Mouse (Mus musculus): ENCODE results near the gene Cacna2d3.

Gene Cacna2d3

GRCm38 (mm10) chr14:29061491-29061890 is 660.2 kb downstream of the Cacna2d3 start:
- no peak for DNase-seq (ENCODE audit: low spot score)

- no peak for DNase-seq (ENCODE audit: low spot score)
These were observed 661.0 kb downstream of the Cacna2d3 start for GRCm38 (mm10) chr14:29060679-29061078.

GRCm38 (mm10) chr14:29051951-29052835 is 669.5 kb downstream of the Cacna2d3 start:
- peak; percentile 26 for DNase-seq (ENCODE audit: low spot score)

- no peak for DNase-seq (ENCODE audit: low spot score)
These were observed 679.3 kb downstream of the Cacna2d3 start for GRCm38 (mm10) chr14:29042355-29042754.

GRCm38 (mm10) chr14:29041498-29041897 is 680.2 kb downstream of the Cacna2d3 start:
- no peak for DNase-seq (ENCODE audit: low spot score)

- peak; percentile 9 for DNase-seq (ENCODE audit: low spot score)
These were observed 680.9 kb downstream of the Cacna2d3 start for GRCm38 (mm10) chr14:29040606-29041364.

GRCm38 (mm10) chr14:29038246-29038645 is 683.4 kb downstream of the Cacna2d3 start:
- no peak for DNase-seq (ENCODE audit: low spot score)

- no peak for DNase-seq (ENCODE audit: low spot score)
These were observed 689.7 kb downstream of the Cacna2d3 start for GRCm38 (mm10) chr14:29031858-29032395.

- DNase-seq (ENCODE audit: low spot score), result no peak
These were observed 691.1 kb downstream of the Cacna2d3 start for GRCm38 (mm10) chr14:29030519-29030918.

GRCm38 (mm10) chr14:29029896-29030420 is 691.7 kb downstream of the Cacna2d3 start:
- no peak for DNase-seq (ENCODE audit: low spot score)

GRCm38 (mm10) chr14:29029107-29029469 is 692.6 kb downstream of the Cacna2d3 start:
- DNase-seq (ENCODE audit: low spot score), result no peak

GRCm38 (mm10) chr14:29028391-29029106 is 693.1 kb downstream of the Cacna2d3 start:
- DNase-seq (ENCODE audit: low spot score), result no peak

- no peak for DNase-seq (ENCODE audit: low spot score)
These were observed 694.4 kb downstream of the Cacna2d3 start for GRCm38 (mm10) chr14:29027276-29027675.

GRCm38 (mm10) chr14:29025335-29025734 is 696.3 kb downstream of the Cacna2d3 start:
- no peak for DNase-seq (ENCODE audit: low spot score)

GRCm38 (mm10) chr14:29023246-29023645 is 698.4 kb downstream of the Cacna2d3 start:
- DNase-seq (ENCODE audit: low spot score), result no peak

GRCm38 (mm10) chr14:29021295-29021694 is 700.4 kb downstream of the Cacna2d3 start:
- no peak for DNase-seq (ENCODE audit: low spot score)

GRCm38 (mm10) chr14:29018316-29019000 is 703.2 kb downstream of the Cacna2d3 start:
- DNase-seq (ENCODE audit: low spot score), result no peak

GRCm38 (mm10) chr14:29017883-29018282 is 703.8 kb downstream of the Cacna2d3 start, which contains the start of gene Lrtm1:
TSS of gene Lrtm1 (plus strand) at chr14:29018208.
- peak; percentile 27 for DNase-seq (ENCODE audit: low spot score)

- no peak for DNase-seq (ENCODE audit: low spot score)
These were observed 705.8 kb downstream of the Cacna2d3 start for GRCm38 (mm10) chr14:29015896-29016295.

- no peak for DNase-seq (ENCODE audit: low spot score)
These were observed 707.0 kb downstream of the Cacna2d3 start for GRCm38 (mm10) chr14:29014680-29015079.

GRCm38 (mm10) chr14:29013161-29013560 is 708.5 kb downstream of the Cacna2d3 start:
- no peak for DNase-seq (ENCODE audit: low spot score)
